Mouse (Mus musculus): ENCODE measurements at regions not wholly inside any gene's neighbourhood (a gene's known extent, or its start where the extent isn't known, plus 50 kb on each side); places are given as distances from the start of the nearest gene placed in this dataset.

- no peak for DNase-seq (ENCODE audit: low read depth)
Measured at GRCm38 (mm10) chr2:75418689-75419088, 240.4 kb upstream of the Hnrnpa3 start.

DNA sequence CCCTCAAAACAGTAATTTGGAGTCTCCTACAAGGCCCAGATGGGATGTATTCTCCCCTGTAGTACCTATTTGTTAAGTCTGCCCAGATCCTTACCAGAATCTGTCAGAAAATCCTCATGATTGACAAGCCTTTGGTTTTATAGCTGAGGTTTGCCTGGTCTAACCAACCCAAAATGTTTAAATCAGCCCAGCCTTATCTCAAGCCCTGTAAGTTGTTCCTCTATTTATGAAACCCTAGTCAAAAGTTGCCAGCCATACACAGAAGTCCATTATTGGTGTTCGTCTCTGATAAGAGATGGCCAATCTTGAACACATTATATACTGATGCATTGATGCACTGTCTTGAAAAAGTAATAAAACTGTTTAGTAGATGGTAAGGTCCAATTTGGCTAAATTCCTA is 239.9 kb upstream of the Hnrnpa3 start:
- no peak for DNase-seq (ENCODE audit: low read depth)

DNA sequence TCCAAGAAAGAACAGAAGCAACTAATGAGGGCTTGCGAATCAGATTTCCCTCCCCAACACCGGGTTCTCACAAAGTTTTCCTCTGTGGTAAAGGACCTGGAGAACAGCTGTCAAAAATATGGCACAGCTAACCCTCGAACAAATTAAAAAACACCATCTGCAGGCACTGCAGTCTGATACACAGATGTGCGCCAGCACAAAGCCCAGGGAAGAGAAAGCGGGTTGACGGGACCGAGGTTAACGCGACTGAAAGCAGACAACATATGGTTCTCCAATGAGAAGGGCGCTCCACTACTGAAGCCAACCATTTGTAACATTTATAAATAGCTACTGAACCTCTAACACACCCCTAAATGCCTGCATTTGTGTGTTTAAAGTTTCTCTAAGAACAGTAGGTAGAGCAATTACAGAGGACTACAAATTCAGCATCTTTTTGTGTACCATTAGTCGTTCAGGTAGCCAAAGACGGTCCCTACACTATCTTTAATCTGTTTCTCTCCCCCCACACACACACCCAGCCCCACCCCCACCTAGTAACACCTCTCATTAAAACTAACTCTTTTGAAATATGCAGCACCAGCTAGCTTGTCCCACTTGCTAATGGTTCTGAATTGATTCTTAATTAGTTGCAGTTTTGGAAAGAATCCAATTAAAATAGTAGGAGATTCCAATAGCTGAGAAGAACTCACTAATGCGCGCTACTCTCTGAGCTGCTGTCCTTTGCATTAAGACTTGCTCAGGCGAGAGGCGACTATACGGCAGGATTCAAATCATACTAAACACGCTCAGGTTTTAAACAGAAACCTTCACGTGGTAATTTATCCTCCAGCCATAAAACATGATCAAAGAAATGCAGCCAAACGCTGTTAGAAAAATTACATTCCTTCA is 236.0 kb upstream of the Hnrnpa3 start:
- no peak for DNase-seq (ENCODE audit: low read depth)

DNA sequence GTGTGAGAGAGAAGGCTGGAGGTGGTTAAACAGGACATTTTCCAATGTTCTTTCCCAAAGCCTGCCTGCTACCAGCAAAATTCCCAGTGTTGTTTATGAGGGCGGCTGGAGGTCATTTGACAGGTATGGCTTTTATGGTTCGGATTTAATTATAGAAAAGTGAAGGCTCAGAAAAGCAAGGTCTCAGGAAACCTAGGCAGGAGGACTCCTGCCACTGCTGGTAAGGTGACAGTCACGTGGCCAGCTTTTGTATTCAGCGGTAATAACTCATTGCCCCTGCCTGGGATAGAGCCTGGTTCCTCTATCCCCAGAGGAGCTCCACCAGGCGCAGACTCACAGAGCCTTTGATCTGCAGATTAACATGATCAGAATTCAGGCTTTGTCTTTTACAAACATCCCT is 235.2 kb upstream of the Hnrnpa3 start:
- no peak for DNase-seq (ENCODE audit: low read depth)

DNA sequence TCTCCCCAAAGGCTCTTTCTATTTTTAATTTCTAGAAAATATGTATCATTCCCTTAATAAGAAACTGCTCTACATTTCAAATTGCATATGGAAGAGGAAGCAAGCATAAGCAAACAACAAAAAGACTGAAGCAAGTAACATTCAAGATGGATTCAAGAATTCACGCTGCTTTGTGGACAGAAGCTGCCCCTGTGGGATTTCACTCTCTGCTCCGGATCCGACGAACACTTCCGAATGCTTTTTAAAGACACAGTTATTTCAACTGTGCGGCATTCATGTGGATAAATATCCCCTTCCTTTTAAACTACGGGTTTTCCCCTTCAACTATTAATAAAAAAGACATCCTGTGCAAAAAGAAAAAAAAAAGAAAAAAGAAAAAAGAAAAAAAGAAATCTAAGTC is 234.7 kb upstream of the Hnrnpa3 start:
- no peak for DNase-seq (ENCODE audit: low read depth)

DNA sequence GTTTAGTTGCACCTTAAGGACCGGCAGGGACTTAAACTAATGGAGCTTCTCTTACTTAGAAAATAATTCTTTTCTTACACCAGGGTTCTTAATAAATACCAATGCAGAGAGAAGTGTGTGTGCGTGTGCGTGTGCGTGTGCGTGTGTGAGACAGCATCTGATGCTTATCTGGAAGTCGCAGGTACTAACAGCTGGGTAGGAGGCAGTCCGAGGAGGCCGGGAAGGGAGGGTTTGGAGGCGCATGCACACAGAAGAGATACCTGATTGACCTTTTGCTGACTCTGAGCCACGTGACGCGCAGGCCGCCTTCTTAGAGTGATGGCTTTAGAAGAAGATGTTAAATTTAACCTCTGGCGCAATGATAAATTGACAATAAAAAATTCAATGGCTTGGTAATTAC is 234.2 kb upstream of the Hnrnpa3 start:
- no peak for DNase-seq (ENCODE audit: low read depth)

DNA sequence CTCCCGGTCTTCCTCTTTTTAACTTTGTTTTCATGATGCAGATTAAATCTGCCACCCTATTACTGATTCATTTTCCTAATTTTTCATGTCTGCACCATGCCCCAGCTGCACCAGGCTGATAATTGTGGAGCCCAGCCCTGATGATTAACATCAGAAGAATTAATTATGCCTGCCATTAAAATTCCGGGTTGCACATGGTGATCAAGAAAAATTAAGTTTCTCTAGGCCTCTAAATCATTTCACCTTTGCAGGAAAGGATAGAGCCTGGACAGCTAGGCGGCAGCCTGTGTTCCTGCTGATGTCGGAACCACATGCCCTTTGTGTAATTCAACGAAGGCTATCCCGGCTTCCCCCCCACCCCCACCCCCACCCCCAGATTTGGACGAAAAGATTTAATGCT is 233.7 kb upstream of the Hnrnpa3 start:
- no peak for DNase-seq (ENCODE audit: low read depth)

- no peak for DNase-seq (ENCODE audit: low read depth)
Measured at GRCm38 (mm10) chr2:75425791-75426190, 233.3 kb upstream of the Hnrnpa3 start.

GRCm38 (mm10) chr2:75427936-75428458 is 231.1 kb upstream of the Hnrnpa3 start:
- no peak for DNase-seq (ENCODE audit: low read depth)

DNA sequence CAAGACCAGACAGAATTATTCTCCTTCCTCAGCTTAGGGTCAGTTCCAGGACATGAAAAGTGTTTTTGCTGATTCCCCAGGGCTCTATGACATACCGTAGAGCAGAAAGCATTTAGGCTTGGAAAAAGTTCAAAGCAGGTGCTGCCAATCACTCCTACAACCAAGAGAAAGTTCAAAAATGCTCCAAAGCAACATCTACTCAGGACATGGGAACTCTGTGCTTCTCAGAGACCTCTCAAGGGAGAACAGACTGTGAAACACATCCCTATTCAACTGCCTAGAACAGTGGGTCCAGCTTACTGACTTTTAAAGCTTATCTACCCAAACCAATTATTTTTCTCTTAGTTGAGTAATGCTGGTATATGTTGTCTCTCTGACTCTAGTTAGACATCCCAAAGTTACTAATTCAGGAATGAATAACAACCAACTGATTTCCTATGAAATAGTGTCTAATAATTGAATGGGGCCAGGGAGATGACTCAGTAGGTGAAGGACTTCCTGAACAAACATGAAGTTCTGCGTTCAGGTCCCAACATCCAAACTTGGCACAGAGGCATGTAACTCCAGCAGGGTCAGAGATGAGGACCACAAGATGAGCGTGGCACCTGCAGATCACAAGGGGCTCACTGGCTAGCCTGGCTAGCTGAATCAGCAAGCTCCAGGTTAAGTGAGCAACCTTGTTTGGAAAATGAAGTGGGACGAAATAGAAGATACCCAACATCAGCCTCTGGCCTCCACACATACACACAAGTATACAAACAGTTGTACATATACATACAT is 228.7 kb upstream of the Hnrnpa3 start:
- DNase-seq (ENCODE audit: low read depth): no peak

GRCm38 (mm10) chr2:75431981-75432380 is 227.1 kb upstream of the Hnrnpa3 start:
- no peak for DNase-seq (ENCODE audit: low read depth)

- DNase-seq (ENCODE audit: low read depth): no peak
Measured at GRCm38 (mm10) chr2:75434521-75434920, 224.5 kb upstream of the Hnrnpa3 start.

- DNase-seq (ENCODE audit: low read depth): no peak
Measured at GRCm38 (mm10) chr2:75439522-75440230, 219.4 kb upstream of the Hnrnpa3 start.

- no peak for DNase-seq (ENCODE audit: low read depth)
Measured at GRCm38 (mm10) chr2:75442632-75443031, 216.4 kb upstream of the Hnrnpa3 start.

DNA sequence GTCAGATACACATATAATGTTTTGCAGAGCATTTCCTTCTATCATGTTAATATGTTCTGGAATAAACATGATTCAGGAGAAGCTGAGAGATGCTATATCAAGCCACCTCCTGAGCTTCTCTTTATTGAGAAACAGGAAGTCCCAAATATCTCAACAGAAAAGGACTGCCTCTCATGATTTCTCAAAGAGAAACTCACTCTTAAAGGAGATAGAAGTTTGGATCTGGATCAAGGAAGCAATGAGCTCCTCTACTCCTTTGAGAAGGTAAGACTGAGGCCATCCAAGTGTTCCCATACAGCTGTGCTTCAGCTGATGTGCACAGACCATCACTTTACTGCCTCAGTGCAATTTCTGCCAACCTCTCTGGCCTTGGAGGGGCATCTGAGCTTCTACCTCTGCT is 213.9 kb upstream of the Hnrnpa3 start:
- no peak for DNase-seq (ENCODE audit: low read depth)

GRCm38 (mm10) chr2:75446996-75447715 is 211.9 kb upstream of the Hnrnpa3 start:
- DNase-seq (ENCODE audit: low read depth): no peak

- DNase-seq (ENCODE audit: low read depth): no peak
Measured at GRCm38 (mm10) chr2:75448221-75448620, 210.8 kb upstream of the Hnrnpa3 start.

DNA sequence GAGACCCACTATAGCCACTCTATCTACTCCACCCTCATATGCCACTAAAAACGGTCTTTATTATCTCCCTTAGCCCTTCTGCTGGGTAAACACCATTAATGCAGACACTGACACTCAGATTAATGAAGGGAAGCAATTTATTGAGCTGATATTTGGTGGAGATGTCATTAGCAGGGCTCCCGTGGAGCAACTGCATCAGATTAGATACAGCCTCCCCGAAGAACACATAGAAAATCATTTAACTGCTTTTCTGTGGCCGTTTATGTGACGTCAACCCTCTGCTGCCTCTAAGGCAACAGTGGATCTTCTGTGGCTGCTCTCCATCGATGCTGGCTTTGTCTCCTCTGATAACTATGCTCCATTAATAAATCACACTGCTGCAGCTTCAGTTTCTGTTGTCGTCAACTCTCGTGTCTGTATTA is 207.2 kb upstream of the Hnrnpa3 start:
- no peak for DNase-seq (ENCODE audit: low read depth)

GRCm38 (mm10) chr2:75452274-75453148 is 206.6 kb upstream of the Hnrnpa3 start:
- no peak for DNase-seq (ENCODE audit: low read depth)

DNA sequence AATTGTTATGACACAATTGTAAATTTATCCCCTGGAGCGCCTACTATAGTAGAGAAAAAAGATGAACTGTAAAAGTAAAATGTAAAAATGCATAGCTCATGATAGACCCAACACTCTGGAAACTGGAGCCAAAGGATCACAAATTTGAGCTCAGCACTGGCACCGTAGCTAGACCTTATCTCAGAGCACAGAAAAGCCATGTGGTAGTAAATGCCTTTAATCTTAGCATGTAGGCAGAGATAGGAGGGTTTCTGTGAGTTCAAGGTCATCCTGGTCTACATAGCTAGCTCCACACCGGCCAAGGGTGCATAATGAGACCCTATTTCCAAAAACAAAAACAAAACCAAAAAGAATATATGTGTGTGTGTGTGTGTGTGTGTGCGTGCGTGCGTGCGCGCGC is 203.6 kb upstream of the Hnrnpa3 start:
- DNase-seq (ENCODE audit: low read depth): no peak

GRCm38 (mm10) chr2:75456272-75456671 is 202.8 kb upstream of the Hnrnpa3 start:
- no peak for DNase-seq (ENCODE audit: low read depth)
